Mouse (Mus musculus) layer of hippocampus, postnatal 25 days (tissue): Measurements from ENCODE around the gene Pafah1b3. TPM values are rescaled to one million over a fixed set of nuclear protein-coding genes. Genes with fewer than 3 reads are reported as not detected.
A peak's percentile ranks its signal among the peaks of the same experiment; 100 is the strongest.
"Not testable (repeated sequence)": the region's sequence is repeated elsewhere in the genome, so short reads cannot be mapped to it uniquely, and the experiment has no call there.

Source experiments
- DNase-seq, 2 experiments: peaks; one replicate each; pipeline ENCODE4 v3.0.0; 2022; ENCODE audit warnings: mixed read lengths in 2 of 2, low spot score in 1 of 2; ENCODE audit errors: extremely low spot score in 1 of 2
- total RNA-seq, 2 experiments: library from RNA; stranded (reverse); gene quantifications; 2 replicates each; pipeline ENCODE4 v1.2.3; 2021

Gene Pafah1b3
- total RNA-seq, result 10 to 100 TPM; 19.2 to 25.2 TPM

DNA sequence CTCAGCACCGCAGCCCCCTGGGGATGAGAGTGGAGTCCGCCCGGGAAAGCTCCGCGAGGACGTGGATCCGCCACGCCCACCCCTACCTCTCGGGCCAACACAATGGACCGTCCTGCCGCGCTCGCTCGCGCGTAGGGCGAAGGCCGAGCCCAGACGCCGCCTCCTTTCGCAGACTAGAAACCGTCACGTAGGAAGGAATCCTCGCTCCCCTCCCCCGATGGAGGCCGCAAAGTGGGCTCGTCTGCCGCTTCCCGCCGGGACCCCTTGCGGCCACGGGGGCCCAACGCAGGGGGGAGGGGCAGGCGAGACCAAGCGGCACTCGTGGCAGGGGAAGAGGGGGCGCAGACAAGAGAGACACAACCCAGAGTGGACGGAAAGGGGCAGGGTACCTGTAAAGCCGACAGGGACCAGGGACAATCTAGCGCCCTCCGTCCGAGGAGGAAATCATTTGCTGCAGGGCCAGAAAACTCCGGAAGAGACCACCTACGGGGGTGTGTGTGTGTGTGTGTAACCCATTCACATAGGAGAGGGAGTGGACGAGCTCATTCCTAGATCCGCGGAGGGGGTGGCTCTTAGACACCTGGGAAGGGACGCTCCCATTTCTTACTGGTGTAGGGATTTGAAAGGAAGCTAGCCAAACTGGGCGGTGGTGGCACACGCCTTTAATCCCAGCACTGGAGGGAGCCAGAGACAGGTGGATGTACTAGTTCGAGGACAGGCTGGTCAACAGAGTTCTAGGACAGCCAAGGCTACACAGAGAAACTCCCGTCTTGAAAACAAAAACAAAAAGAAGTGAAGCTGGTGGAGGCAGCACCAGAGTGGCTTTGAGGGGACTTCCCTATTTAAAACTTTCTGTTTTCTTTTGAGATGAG is at the start of gene Pafah1b3:
Gene Pafah1b3 (minus strand): TSS at position 533 of the 872 bp plus-strand sequence.
- DNase-seq, result peak; percentile 58 to 70

DNA sequence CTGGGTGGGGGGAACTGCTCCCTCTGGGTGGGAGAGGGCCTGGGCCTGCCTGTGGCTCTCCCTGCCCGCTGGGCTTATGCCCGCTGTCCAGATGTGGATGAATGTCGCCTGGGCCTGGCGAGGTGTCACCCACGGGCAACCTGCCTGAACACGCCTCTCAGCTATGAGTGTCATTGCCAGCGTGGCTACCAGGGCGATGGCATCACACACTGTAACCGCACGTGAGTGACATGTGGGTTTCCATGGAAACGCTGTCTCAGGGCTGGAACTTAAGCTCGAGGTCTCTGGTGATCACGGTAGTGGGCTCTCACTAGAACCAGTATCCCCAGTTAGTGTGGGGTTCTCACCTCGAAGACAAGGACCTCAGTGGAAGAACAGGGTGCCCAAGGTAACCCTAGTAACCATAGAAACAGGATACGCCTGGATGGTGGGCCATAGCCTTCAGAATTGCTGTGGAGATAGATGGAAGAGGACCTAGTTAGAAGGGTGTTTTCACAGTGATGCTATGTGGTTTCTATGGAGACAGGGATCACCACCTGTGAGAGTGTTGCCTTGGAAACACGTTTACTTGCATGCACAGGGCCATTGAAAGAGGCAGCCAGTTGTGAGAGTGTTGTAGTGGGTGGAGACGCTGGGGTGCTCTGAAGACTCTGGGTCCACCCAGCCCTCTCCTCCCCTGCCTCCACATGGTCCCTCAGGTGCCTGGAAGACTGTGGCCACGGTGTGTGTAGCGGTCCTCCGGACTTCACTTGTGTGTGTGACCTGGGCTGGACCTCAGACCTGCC is 43.4 kb upstream of the Pafah1b3 start:
- DNase-seq, result peak in 1 of 2 experiments; percentile 16

DNA sequence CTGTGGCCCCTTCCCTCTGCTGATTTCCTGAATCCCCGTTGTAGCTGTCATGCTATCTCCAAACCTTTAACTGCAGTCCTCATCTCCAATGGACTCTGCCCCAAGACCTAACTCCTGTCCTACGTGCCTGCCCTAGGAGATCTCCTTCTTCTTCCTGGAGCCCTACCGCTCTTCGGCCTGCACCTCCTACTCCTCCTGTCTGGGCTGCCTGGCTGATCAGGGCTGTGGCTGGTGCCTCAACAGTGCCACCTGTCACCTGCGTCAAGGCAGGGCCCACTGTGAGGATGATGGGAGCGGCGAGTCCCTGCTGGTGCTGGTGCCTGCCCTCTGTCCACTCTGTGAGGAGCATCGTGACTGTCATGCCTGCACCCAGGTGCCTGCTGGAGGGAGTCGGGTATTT is 41.5 kb upstream of the Pafah1b3 start:
- DNase-seq, result no peak

DNA sequence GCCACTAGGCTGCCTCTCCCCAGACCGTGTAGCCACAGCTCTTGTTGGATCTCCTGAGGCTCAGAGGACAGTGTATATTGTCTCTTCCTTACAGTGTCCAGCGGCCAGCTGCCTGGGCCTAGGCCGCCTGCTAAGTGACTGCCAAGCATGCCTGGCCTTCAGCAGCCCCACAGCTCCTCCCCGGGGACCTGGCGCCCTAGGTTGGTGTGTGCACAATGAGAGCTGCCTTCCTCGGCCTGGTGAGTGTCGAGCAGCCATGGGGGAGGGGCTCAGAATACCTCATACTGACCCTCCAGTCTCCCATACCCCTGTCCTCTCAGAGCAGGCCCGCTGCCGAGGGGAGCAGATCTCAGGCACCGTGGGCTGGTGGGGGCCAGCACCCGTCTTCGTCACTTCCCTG is 36.7 kb upstream of the Pafah1b3 start:
- DNase-seq, result no peak

DNA sequence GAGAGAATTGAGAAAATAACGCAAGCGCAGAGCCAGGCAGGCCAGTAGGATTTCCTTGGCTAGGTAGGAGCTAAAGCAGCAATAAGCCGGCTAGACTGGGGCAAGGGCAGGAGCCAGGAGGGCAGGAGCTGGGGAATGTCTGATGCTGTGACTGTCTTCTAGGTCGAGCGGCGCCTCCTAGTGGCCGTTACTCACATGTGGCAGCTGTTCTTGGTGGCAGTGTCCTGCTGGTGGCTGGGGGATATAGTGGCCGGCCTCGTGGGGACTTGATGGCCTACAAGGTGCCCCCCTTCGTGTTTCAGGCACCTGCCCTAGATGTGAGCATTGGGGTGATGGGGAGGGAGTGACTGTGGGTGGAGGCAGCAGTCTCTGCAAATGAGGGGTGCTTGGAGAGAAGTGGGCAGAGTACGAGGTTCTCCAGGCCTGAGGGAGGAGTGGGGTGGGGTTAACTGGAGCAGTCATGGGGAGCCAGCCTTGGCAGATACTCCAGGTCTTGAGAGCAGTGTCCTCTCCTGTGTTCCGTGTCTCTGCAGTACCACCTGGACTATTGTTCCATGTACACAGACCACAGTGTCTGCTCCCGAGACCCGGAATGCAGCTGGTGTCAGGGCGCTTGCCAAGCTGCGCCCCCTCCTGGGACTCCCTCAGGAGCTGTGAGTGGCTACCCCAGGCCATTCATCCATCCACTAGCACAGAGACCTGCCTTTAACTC is 36.0 kb upstream of the Pafah1b3 start:
- peak; percentile 28 to 68 for DNase-seq

DNA sequence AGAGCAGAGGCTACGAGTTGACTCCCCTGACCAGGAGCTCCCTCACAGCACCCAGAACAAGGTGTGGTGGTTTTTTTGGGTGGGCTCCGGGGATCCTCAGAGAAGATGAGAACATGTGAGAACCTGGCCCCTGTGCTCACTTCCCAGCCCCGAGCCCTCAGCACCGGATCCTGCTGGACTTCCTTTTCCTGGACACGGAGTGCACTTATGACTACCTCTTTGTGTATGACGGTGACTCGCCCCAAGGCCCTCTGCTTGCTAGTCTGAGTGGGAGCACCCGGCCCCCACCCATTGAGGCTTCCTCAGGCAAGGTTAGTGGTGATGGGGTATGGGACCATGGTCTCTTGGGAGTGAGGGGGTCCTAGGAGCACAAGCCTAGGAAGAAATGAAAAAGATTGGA is 28.4 kb upstream of the Pafah1b3 start:
- no peak for DNase-seq

DNA sequence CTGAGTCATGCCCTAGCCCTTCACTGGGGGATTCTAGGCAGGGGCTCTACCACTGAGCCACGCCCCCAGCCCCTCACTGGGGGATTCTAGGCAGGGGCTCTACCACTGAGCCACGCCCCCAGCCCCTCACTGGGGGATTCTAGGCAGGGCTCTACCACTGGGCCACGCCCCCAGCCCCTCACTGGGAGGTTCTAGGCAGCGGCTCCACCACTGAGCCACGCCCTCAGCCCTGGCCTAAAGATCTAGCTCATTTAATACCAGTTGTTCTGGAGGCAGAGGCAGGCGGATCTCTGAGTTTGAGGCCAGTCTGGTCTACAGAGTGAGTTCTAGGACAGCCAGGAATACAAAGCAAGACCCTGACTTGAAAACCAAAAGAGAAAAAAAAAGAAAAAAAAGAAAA is 27.6 kb upstream of the Pafah1b3 start:
- not testable (repeated sequence) for DNase-seq

DNA sequence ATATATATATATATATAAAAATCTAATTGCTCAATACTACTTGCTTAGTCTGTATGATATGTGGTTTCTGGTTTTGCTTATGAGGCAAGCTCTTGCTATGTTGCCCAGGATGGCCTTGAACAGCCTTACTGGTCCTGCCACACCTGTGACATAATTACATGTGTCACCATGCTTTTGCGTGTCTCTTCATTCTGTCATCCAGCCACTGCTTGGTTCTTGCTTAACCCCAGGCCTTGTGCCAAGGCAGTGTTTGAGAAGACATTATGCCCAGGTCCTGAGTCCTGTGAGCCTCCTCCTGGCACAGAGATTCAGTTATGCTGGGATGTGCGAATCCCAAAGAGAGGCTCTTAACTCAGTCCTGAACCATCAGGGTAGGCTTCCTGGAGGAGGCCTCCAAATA is 25.4 kb upstream of the Pafah1b3 start:
- DNase-seq, result no peak

DNA sequence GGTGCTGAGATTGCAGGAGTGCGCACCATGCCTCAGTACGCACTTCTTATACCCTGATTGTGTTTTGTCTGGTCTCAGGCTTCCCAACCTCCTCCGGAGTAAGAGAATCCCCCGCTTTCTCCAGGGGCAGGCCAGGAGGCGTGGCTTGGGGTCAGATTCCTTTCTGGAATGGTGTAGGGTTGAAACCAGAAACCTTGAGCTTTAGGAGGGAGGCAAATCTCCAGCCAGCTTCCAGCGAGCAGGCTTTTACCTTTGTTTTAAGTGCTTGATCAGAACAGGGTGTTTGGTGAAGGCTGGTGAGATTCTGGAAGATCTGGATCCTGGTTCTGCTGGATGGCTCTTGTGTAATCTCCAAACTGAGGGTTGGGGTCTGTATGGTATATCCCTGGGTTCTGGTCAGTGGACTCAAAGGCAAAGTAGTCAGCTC is 24.3 kb upstream of the Pafah1b3 start:
- no peak for DNase-seq

DNA sequence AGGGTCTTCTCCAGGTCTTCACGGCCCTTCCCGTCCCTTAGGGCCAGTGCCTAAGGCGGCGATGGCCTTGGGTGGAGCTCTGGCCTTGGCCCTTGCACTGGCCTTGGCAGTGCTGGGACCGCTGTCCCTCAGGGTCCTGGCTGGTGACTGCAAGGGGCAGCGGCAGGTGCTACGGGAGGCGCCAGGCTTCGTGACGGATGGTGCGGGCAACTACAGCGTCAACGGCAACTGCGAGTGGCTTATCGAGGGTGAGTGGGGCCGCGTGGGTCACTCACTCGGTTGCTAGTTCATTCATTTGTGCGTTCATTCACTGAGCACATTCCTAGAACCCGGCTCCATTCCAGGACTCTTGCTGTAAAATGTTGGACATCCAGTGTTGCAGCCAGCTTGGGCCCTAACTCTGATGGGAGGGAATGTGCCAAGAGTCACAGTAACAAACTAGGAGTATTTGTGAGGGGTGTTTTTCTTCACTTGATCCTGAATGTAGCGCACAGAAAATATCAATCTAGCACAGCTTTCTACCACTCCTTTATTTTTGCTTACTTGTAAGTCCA is 19.7 kb upstream of the Pafah1b3 start:
- DNase-seq, result no peak

DNA sequence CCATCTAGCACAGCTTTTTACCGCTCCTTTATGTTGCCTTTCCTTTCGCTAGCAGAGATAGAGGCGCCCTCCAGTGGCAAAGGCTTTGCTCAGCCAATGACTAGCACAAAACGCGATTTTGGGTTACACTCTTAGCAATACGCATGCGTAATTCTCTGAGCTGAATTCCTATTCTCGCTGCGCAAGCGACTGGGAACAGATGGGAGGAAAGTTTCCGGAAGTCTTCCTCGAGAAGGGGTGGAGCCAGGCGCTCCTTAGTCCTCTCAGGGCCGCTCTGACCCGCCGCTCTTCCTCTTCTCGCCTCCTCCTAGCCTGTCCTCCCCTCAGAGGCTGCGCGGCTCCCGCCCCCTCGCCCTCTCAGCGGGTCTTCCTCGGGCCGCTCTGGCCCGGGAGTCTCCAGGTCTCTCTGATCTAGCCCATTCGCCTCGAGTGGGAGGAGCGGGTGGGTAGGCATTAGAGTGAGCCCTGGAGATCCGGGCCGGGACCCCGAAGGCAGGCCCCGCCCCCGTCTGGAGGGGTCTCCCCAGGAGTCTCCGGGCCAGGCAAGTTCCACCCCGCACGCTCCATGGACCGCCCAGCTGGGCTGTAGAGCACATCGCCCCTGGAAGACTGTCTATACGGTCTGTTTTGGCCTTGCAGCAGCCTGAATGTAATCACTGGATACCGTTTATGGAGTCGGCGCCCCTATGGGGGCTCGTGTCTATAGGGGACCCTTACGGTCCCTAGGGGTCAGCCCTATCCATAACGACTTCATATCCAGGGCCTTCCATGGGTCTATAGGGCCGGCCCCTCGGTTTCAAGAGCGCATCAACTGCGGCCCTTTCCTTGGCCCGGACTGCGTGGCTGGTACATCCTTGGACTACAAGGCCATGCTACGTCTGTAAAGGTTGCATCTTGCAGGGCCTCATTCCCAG is 19.0 kb upstream of the Pafah1b3 start, which contains the start of gene Megf8:
Gene Megf8 (plus strand): TSS at position 633 of the 914 bp plus-strand sequence.
- DNase-seq, result peak; percentile 78 to 95

DNA sequence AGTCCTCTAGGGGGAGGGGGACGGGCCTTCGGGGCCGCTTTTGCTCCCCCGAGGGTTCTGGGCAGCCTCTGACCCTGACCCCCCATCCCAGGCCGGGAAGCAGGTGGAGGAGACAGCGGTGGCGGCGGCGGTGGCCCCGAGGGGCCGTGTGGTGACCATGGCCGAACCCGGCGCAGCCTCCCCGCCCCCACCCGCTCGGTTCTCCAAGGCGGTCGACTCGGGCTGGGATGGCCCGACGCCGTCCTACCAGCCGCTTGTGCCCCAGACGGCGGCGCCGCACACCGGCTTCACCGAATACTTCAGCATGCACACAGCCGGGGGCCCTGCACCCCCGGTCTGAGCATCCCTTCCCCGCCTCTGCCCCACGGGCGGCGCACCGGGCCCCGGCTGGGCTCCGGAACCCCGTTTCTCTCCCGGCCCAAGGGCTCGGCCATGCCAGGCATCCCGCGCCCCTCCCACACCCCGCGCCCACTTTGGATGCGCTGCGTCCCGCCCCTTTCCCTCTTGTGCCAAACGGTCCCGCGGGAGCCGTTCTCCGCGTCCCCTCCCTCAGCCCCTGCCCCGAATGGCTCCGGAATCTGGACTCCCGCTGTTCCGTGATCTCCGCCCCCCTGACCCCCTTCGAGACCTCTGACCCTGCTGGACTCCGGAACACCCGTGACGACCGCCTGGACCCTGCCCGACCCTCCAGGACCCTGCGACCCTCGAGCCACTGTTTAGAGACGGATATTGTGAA is 17.7 kb upstream of the Pafah1b3 start:
- DNase-seq, result no peak

DNA sequence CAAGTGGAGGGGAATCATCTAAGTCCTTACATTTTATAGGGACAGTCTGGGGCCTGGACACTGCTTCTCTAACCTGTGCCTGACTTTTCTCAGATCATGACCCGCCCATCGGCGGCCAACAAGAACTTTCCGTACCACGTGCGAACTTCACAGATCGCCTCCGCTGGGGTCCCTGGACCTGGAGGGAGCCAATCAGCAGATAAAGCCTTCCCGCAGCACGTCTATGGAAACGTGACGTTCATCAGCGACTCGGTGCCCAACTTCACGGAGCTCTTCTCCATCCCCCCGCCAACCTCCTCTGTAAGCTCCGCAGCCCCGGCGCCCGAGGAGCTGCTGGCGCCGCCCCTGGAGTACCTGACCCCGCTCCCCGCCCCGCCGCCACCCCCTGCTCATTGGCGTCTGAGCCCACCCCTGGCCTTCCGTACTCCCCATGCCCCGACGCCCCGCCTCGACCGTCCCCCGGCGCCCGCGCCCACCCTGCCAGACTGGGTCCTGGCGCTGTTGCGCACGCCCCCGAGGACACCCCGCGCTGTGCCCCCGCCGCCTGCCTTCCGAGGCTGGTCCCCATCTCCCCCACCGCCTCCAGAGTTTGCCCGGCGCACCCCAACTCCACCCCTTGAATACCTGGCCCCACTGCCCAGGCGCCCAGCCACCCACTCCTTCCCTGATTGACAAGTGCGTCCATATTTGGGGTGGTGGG is 17.0 kb upstream of the Pafah1b3 start:
- DNase-seq, result no peak

DNA sequence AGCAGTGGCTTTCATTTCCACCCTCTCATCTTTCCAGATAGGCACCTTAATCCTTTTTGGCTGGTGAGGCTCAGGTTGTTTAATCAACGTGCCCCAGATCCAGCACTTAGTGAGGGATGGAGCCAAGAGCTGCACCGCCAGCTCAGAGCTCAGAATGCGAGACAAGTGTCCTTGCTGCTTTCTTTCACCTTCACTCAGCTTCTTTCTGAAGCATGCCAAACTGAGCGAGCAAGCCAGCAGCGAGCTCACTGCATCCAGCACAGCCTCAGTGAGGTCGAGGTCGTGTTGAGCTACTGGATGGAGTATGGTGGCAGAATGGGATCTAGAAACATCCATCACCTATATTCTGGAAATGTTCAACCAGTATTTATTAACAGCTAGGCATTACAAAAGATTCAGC is 15.5 kb upstream of the Pafah1b3 start:
- no peak for DNase-seq

DNA sequence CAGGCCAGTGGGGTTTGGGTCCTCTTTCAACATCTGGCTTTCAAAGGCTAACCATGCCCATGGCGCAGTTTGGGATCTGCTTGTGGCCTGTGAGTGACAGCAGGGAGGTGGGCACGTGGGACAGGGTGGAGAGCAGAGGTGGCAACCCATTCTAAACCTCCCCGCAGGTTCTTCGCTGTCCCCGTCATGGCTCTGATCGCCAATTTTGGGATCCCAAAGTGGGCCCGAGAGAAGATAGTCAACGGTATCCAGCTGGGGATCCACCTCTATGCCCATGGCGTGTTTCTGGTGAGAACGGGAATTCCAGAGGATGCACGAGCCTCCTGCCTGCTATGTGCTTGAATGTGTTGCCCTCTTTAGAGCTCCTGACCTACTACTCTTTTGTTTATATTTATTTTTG is 13.4 kb upstream of the Pafah1b3 start:
- no peak for DNase-seq

DNA sequence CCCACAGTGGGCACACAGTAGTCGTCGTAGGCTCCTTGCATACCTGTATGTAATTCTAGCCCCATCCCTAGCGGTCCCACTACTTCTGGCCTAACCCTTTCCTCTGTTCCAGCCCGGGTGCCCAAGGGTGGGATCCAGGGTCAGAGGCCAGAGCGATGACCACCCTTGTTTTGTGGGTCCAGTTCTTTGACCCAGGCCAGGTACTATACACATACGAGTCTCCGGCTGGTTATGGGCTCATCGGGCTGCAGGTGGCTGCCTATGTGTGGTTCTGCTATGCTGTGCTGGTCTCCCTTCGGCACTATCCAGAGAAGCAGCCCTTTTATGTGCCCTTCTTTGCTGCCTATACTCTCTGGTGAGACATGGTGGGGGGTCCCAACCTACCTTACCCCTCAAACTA is 11.6 kb upstream of the Pafah1b3 start:
- no peak for DNase-seq

DNA sequence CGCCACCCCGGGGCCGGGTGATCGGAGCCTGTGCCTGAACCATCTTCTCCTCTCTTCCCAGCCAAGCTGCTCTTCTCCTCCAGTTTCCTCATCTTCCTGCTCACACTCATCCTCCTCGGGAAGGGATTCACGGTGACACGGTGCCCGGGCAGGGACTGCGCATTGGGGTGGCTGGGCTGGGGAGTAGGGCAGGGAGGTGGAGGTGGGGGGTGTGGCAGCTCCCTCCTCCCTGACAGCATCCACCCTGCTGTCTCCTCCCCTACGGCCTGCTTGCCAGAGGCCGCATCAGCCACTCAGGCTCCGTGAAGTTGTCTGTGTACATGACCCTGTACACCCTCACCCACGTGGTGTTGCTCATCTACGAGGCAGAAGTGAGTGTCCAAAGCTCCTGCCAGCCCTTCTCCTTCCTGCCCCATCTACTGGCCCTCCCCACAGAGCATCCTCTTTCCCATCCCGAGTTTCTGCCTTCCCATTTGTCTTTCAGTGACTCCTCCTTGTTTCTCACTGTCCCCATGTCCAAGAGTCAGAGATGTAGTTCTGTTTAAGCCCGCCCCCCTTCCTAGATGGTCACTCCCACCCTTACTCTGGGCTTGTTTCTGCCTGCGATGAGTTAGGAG is 11.0 kb upstream of the Pafah1b3 start:
- DNase-seq, result no peak

DNA sequence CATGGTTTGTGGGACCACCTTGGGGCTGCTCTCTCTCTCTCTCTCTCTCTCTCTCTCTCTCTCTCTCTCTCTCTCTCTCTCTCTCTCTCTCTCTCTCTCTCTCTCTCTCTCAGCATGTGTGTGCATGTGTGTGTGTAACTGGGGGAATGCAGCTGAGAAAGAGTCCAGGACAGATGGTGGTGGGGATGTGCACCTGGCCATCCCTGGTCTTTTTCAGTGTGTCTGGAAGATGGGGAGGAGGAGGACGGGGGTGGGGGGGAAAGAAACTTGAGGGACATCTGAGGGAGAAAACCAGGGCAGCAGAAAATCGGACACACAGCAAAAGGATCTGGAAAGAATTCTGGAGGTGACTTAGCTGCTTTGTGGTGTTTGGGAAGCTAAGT is 8.8 kb upstream of the Pafah1b3 start:
- no peak for DNase-seq
